Mouse (Mus musculus) liver, embryonic 11.5 days (tissue): ENCODE measurements around the gene Man2a1. TPM values are rescaled to one million over a fixed set of nuclear protein-coding genes. Genes with fewer than 3 reads are reported as not detected.

Experiments
- ATAC-seq: fragments of 200-750 bp; cut with Nextera tagmentation; replicated peaks from 2 replicates; pipeline ENCODE4 v1.8.0; 2017; ENCODE audit warnings: moderate number of reproducible peaks, mild to moderate bottlenecking, moderate TSS enrichment, moderate library complexity; ENCODE audit not compliant: low FRiP score
- DNase-seq: peaks from one replicate; pipeline ENCODE4 v3.0.0-alpha.2; 2017; ENCODE audit warnings: low spot score
- H3K27ac ChIP-seq: fragments of 300-500 bp; sonication (generic); 2 replicates; pipeline ENCODE4 v1.5.1; 2014; ENCODE audit warnings: mild to moderate bottlenecking, low read depth, low read length, control low read depth
- H3K27me3 ChIP-seq: fragments of 300-500 bp; sonication (generic); replicated peaks from 2 replicates; pipeline ENCODE4 v1.6.1; 2014; ENCODE audit warnings: low read length, mixed read lengths; ENCODE audit not compliant: control insufficient read depth, insufficient read depth
- H3K36me3 ChIP-seq: fragments of 300-500 bp; sonication (generic); 2 replicates; pipeline ENCODE4 v1.6.1; 2014; ENCODE audit warnings: mild to moderate bottlenecking, low read length, moderate library complexity, mixed read lengths; ENCODE audit not compliant: control insufficient read depth, insufficient read depth
- H3K4me1 ChIP-seq: fragments of 300-500 bp; sonication (generic); replicated peaks from 2 replicates; pipeline ENCODE4 v1.6.1; 2014; ENCODE audit warnings: low read length, mixed read lengths; ENCODE audit not compliant: control insufficient read depth, insufficient read depth
- H3K4me2 ChIP-seq: fragments of 300-500 bp; sonication (generic); 2 replicates; pipeline ENCODE4 v1.6.1; 2014; ENCODE audit warnings: mild to moderate bottlenecking, control low read depth, moderate library complexity
- H3K4me3 ChIP-seq: fragments of 300-500 bp; sonication (generic); 2 replicates; pipeline ENCODE4 v1.5.1; 2014; ENCODE audit warnings: low read depth, low read length, control low read depth
- H3K9ac ChIP-seq: fragments of 300-500 bp; sonication (generic); 2 replicates; pipeline ENCODE4 v1.6.1; 2014; ENCODE audit warnings: low read depth, low read length, control low read depth
- H3K9me3 ChIP-seq: fragments of 300-500 bp; sonication (generic); 2 replicates; pipeline ENCODE4 v1.6.1; 2016; ENCODE audit warnings: low read length, inconsistent platforms, mixed read lengths; ENCODE audit not compliant: control insufficient read depth
- WGBS: fragments of 180-500 bp; shearing (Covaris S2); extraction: QIAGEN DNeasy Blood & Tissue Kit; methylation state at CpG from one replicate; pipeline ENCODE4 v1.1.7; 2014; 5-methylcytosine and 5-hydroxymethylcytosine counted together
- polyA plus RNA-seq: library from polyadenylated mRNA; unstranded; fragments of >200 nt; fragmentation: Nextera tagmentation; extraction: Ambion mirVana; gene quantifications from 2 replicates; pipeline ENCODE4 v1.2.1, GENCODE M21; 2014

The Man2a1 gene
- polyA plus RNA-seq, 1 experiment from 2014 or later = 6.8 TPM

GRCm38 (mm10) chr17:64789175-64789574 lies 188.6 kb downstream of the Man2a1 start:
- Histone ChIP-seq H3K9ac (no peak overlapping the region), H3K27me3 (no peaks in the 10 kb centered on the region), H3K4me3 (no peak overlapping the region), H3K9me3 (no peaks in the 10 kb centered on the region), H3K36me3 (no peaks in the 10 kb centered on the region), H3K27ac (no peak overlapping the region), H3K4me2 (no peak overlapping the region), H3K4me1 (no peaks in the 10 kb centered on the region)
- WGBS = 51% methylated on average over 3 of the region's 3 CpGs
- ATAC-seq (no peak), DNase-seq (no peak)

- H3K4me2 ChIP-seq = no peak overlapping the region
Measured at GRCm38 (mm10) chr17:64792076-64792475, 191.5 kb downstream of the Man2a1 start.

GRCm38 (mm10) chr17:64792623-64793022 lies 192.1 kb downstream of the Man2a1 start:
- no peak for ATAC-seq
- no peak overlapping the region for H3K4me2 ChIP-seq

More at GRCm38 (mm10) chr17:64792076-64792475, 191.5 kb downstream of the Man2a1 start:
- ATAC-seq (no peak), DNase-seq (no peak)
- H3K9ac ChIP-seq = no peak overlapping the region
- no peak overlapping the region for H3K27ac ChIP-seq
- no peak overlapping the region for H3K4me3 ChIP-seq
- H3K9me3 ChIP-seq = no peaks in the 10 kb centered on the region
- no peaks in the 10 kb centered on the region for H3K4me1 ChIP-seq
- H3K27me3 ChIP-seq = no peaks in the 10 kb centered on the region
- WGBS = 87% methylated on average over 3 of the region's 3 CpGs
- H3K36me3 ChIP-seq = no peaks in the 10 kb centered on the region

GRCm38 (mm10) chr17:64802168-64802955 lies 201.8 kb downstream of the Man2a1 start:
- DNase-seq (no peak), ATAC-seq (no peak)
- H3K4me2 ChIP-seq = no peak overlapping the region
- no peaks in the 10 kb centered on the region for H3K36me3 ChIP-seq
- H3K4me3 ChIP-seq = no peak overlapping the region
- H3K27ac ChIP-seq = no peak overlapping the region
- 52% methylated on average over 11 of the region's 11 CpGs for WGBS
- no peak overlapping the region for H3K9ac ChIP-seq
- no peaks in the 10 kb centered on the region for H3K27me3 ChIP-seq
- no peaks in the 10 kb centered on the region for H3K4me1 ChIP-seq
- no peaks in the 10 kb centered on the region for H3K9me3 ChIP-seq

More at GRCm38 (mm10) chr17:64792623-64793022, 192.1 kb downstream of the Man2a1 start:
- Histone ChIP-seq H3K36me3 (no peaks in the 10 kb centered on the region), H3K27ac (no peak overlapping the region), H3K4me1 (no peaks in the 10 kb centered on the region), H3K27me3 (no peaks in the 10 kb centered on the region), H3K9ac (no peak overlapping the region), H3K9me3 (no peaks in the 10 kb centered on the region), H3K4me3 (no peak overlapping the region)
- no peak for DNase-seq
- WGBS = 78% methylated on average over 5 of the region's 5 CpGs

- Histone ChIP-seq H3K36me3 (no peaks in the 10 kb centered on the region), H3K4me1 (no peaks in the 10 kb centered on the region), H3K9me3 (no peaks in the 10 kb centered on the region), H3K4me3 (no peak overlapping the region), H3K9ac (no peak overlapping the region), H3K27me3 (no peaks in the 10 kb centered on the region), H3K27ac (no peak overlapping the region), H3K4me2 (no peak overlapping the region)
- no peak for ATAC-seq
- DNase-seq = no peak
- WGBS = 59% methylated on average over 7 of the region's 7 CpGs
Measured at GRCm38 (mm10) chr17:64802956-64803275, 202.4 kb downstream of the Man2a1 start.

Other genes with a start within 250 kb of the Man2a1 start
- gene 4930583I09Rik, start 235.3 kb downstream of the Man2a1 start, polyA plus RNA-seq = not detected in 2 replicates